8 mouse cellular contexts compared by ENCODE assay signal in the genomic region with DNA sequence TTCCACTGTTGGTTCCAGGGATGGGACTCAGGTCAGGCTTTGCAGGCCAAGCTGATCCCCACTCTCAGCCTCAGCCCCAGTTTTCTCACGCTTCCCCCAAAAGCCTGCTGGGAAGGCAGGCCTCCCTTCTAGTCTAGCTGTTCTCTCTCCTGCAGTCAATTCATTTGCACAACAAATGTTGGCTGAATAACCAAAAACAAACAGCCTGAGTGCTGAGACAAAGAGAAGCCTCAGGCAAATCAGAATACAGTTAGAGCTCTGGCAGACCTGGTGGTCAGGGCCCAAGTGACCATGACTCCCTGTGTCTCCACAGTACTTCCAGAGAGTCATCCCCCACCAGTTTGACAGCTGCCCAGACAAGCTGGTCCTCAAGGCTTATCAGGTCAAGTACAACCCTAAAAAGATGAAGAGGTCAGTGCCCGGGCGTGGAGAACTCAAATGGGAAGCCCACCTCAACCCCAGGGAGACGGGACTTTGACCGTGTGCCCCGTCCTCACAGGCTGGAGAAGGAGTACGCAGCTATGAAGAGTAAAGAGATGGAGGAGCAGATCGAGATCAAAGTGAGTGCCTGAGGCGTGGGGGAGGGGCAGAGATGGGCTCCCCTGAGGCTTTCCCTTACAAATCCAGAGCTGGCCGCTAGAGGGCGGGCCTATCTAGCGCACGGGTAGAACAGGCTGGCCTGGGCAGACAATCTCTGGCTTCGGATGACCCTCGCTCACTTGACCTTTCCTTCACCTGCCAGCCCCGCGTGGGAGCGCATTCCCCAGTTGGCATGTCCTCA. TPM values are rescaled to one million over a fixed set of nuclear protein-coding genes. Genes with fewer than 3 reads are reported as not detected.
DNase-seq lines count a peak whose midpoint lies in the region; ATAC-seq and TF ChIP-seq lines count a peak whose summit lies in the region.

No protein-coding gene starts in this region.

- H3K36me3 ChIP-seq in E14TG2a.4 (ENCODE audit: insufficient read depth, low read length): no peaks in the 10 kb centered on the region
- peaks cover 56% of the 10 kb centered on the region for H3K36me3 ChIP-seq in forebrain, embryonic 14.5 days (ENCODE audit: control insufficient read depth, insufficient read depth, low read length)
- H3K36me3 ChIP-seq in liver, embryonic 15.5 days (replicated peaks): 0 out of 2 replicates have a peak, but pooled peaks cover 3% of the 10 kb centered on the region
- H3K36me3 ChIP-seq in neural tube, embryonic 11.5 days (ENCODE audit: control insufficient read depth, insufficient read depth, low read length): no peaks in the 10 kb centered on the region; the same call in 1 of the 2 replicates
- H3K36me3 ChIP-seq in stomach, embryonic 15.5 days: no peaks in the 10 kb centered on the region

- TF ChIP-seq CTCF in E14TG2a.4 (conservative IDR thresholded peaks at IDR 0.05; ENCODE audit: low read length): peak; percentile 80

- 5% methylated on average over 18 of the region's 18 CpGs for WGBS in forebrain, embryonic 14.5 days
- WGBS in liver, embryonic 15.5 days (ENCODE audit: insufficient replicate concordance): 13% methylated on average over 18 of the region's 18 CpGs
- 3% methylated on average over 18 of the region's 18 CpGs for WGBS in neural tube, embryonic 11.5 days
- WGBS in stomach, embryonic 15.5 days: 11% methylated on average over 18 of the region's 18 CpGs

- DNase-seq in forebrain, embryonic 14.5 days (ENCODE audit: low spot score): peak; percentile 91
- DNase-seq in heart, postnatal 10 days: peak; percentile 87 to 92
- peak; percentile 85 to 95 for DNase-seq in kidney, postnatal 36 days
- DNase-seq in neural tube, embryonic 11.5 days (ENCODE audit: low spot score): peak; percentile 88

- peak overlapping the region; percentile 70 for H3K27ac ChIP-seq in forebrain, embryonic 14.5 days (ENCODE audit: low read depth, low read length)
- no peak overlapping the region for H3K27ac ChIP-seq in liver, embryonic 15.5 days (replicated peaks)
- peak overlapping the region; percentile 11; the same call in 1 of the 2 replicates for H3K27ac ChIP-seq in neural tube, embryonic 11.5 days (ENCODE audit: low read depth, low read length)
- H3K27ac ChIP-seq in stomach, embryonic 15.5 days: no peak overlapping the region

- ATAC-seq in cerebellum, adult (ENCODE audit: insufficient number of reproducible peaks, low FRiP score, low TSS enrichment): peak; percentile 81
- peak; percentile 88 for ATAC-seq in forebrain, embryonic 14.5 days
- peak; percentile 16; the same call in 1 of the 2 replicates for ATAC-seq in liver, embryonic 15.5 days (ENCODE audit: insufficient read depth)
- peak; percentile 85 for ATAC-seq in neural tube, embryonic 11.5 days (ENCODE audit: insufficient read depth, low FRiP score, low TSS enrichment)
- peak; percentile 75 for ATAC-seq in stomach, embryonic 15.5 days (ENCODE audit: insufficient read depth, low FRiP score, low read depth)

- H3K27me3 ChIP-seq in E14TG2a.4 (ENCODE audit: insufficient read depth, low read length): peaks cover 74% of the 10 kb centered on the region
- H3K27me3 ChIP-seq in forebrain, embryonic 14.5 days (replicated peaks; ENCODE audit: control insufficient read depth, insufficient read depth, low read length): no peaks in the 10 kb centered on the region
- 0 out of 2 replicates have a peak, but pooled peaks cover 3% of the 10 kb centered on the region for H3K27me3 ChIP-seq in liver, embryonic 15.5 days
- no peaks in the 10 kb centered on the region for H3K27me3 ChIP-seq in neural tube, embryonic 11.5 days (ENCODE audit: control insufficient read depth, insufficient read depth, low read length)
- H3K27me3 ChIP-seq in stomach, embryonic 15.5 days (replicated peaks): no peaks in the 10 kb centered on the region

- no peak overlapping the region for H3K9ac ChIP-seq in forebrain, embryonic 14.5 days (ENCODE audit: low read length)
- no peak overlapping the region for H3K9ac ChIP-seq in liver, embryonic 15.5 days
- H3K9ac ChIP-seq in neural tube, embryonic 11.5 days (ENCODE audit: low read length): 0 out of 2 replicates have a peak overlapping the region, but pooled peaks have one; percentile 1
- no peak overlapping the region for H3K9ac ChIP-seq in stomach, embryonic 15.5 days

- peaks cover 21% of the 10 kb centered on the region for H3K4me1 ChIP-seq in E14TG2a.4 (replicated peaks; ENCODE audit: low read depth, low read length)
- peaks cover 13% of the 10 kb centered on the region for H3K4me1 ChIP-seq in forebrain, embryonic 14.5 days (ENCODE audit: control insufficient read depth, insufficient read depth, low read length)
- peaks cover 37% of the 10 kb centered on the region for H3K4me1 ChIP-seq in liver, embryonic 15.5 days (replicated peaks)
- 0 out of 2 replicates have a peak, but pooled peaks cover 8% of the 10 kb centered on the region for H3K4me1 ChIP-seq in neural tube, embryonic 11.5 days (ENCODE audit: control insufficient read depth, insufficient read depth, low read length)
- H3K4me1 ChIP-seq in stomach, embryonic 15.5 days: 0 out of 2 replicates have a peak, but pooled peaks cover 5% of the 10 kb centered on the region

- H3K9me3 ChIP-seq in E14TG2a.4 (ENCODE audit: low read length): no peaks in the 10 kb centered on the region
- H3K9me3 ChIP-seq in forebrain, embryonic 14.5 days (replicated peaks; ENCODE audit: control insufficient read depth, low read length): no peaks in the 10 kb centered on the region
- H3K9me3 ChIP-seq in liver, embryonic 15.5 days (replicated peaks): no peaks in the 10 kb centered on the region
- no peaks in the 10 kb centered on the region for H3K9me3 ChIP-seq in neural tube, embryonic 11.5 days (ENCODE audit: control insufficient read depth, low read length)
- no peaks in the 10 kb centered on the region for H3K9me3 ChIP-seq in stomach, embryonic 15.5 days

- H3K4me3 ChIP-seq in E14TG2a.4 (replicated peaks; ENCODE audit: low read length): peak overlapping the region; percentile 56
- H3K4me3 ChIP-seq in forebrain, embryonic 14.5 days (ENCODE audit: low read depth, low read length): no peak overlapping the region
- 0 out of 2 replicates have a peak overlapping the region, but pooled peaks have one; percentile 8 for H3K4me3 ChIP-seq in liver, embryonic 15.5 days (replicated peaks)
- H3K4me3 ChIP-seq in neural tube, embryonic 11.5 days (ENCODE audit: low read depth, low read length): no peak overlapping the region
- no peak overlapping the region for H3K4me3 ChIP-seq in stomach, embryonic 15.5 days (replicated peaks)

- H3K4me2 ChIP-seq in forebrain, embryonic 14.5 days (ENCODE audit: low read length): peak overlapping the region; percentile 18; the same call in 1 of the 2 replicates
- H3K4me2 ChIP-seq in liver, embryonic 15.5 days: peak overlapping the region; percentile 46
- peak overlapping the region; percentile 24 for H3K4me2 ChIP-seq in neural tube, embryonic 11.5 days (ENCODE audit: low read depth)
- peak overlapping the region; percentile 37; the same call in 1 of the 2 replicates for H3K4me2 ChIP-seq in stomach, embryonic 15.5 days

- intact Hi-C loops in heart, postnatal 10 days (cut with DNase I): loop anchor here (5.0 kb wide), 2 partner anchors 129 to 179 kb away; no protein-coding TSS in a partner anchor

RNA-seq across cellular contexts. Expression of a gene that starts 24.3 kb away (rescaled TPM):
- polyA plus RNA-seq in forebrain, embryonic 14.5 days (2014; fragmentation: Nextera tagmentation; extraction: Ambion mirVana): 25.3 and 38.7 TPM in 2 replicates
- total RNA-seq in heart, postnatal 10 days (2021): under 1 TPM in 1 of 2 experiments, not detected in 1; 0.05 TPM
- 0.36 and 0.37 TPM in 2 replicates for polyA plus RNA-seq in liver, embryonic 15.5 days (2015; fragmentation: Nextera tagmentation; extraction: Ambion mirVana)
- polyA plus RNA-seq in neural tube, embryonic 11.5 days (2014; fragmentation: Nextera tagmentation; extraction: Ambion mirVana): 30.6 and 34.6 TPM in 2 replicates
- polyA plus RNA-seq in stomach, embryonic 15.5 days (2015; fragmentation: Nextera tagmentation; extraction: Ambion mirVana): 3.2 and 4.3 TPM in 2 replicates

RNA-seq across cellular contexts. Expression of a gene that starts 26.6 kb away (rescaled TPM):
- polyA plus RNA-seq in forebrain, embryonic 14.5 days (2014; fragmentation: Nextera tagmentation; extraction: Ambion mirVana): 45.9 and 70.0 TPM in 2 replicates
- total RNA-seq in heart, postnatal 10 days (2021): 10 to 100 TPM; 23.6 to 24.2 TPM
- polyA plus RNA-seq in liver, embryonic 15.5 days (2015; fragmentation: Nextera tagmentation; extraction: Ambion mirVana): 4.9 and 6.0 TPM in 2 replicates
- 36.1 and 39.0 TPM in 2 replicates for polyA plus RNA-seq in neural tube, embryonic 11.5 days (2014; fragmentation: Nextera tagmentation; extraction: Ambion mirVana)
- polyA plus RNA-seq in stomach, embryonic 15.5 days (2015; fragmentation: Nextera tagmentation; extraction: Ambion mirVana): 21.5 and 22.5 TPM in 2 replicates

RNA-seq across cellular contexts. Expression of a gene that starts 33.6 kb away (rescaled TPM):
- polyA plus RNA-seq in forebrain, embryonic 14.5 days (2014; fragmentation: Nextera tagmentation; extraction: Ambion mirVana): not detected in 2 replicates
- under 1 TPM; 0.12 to 0.42 TPM for total RNA-seq in heart, postnatal 10 days (2021)
- polyA plus RNA-seq in liver, embryonic 15.5 days (2015; fragmentation: Nextera tagmentation; extraction: Ambion mirVana): 0.22 and 0.32 TPM in 2 replicates
- 0.05 TPM in 1 of 2 replicates, not detected in the other for polyA plus RNA-seq in neural tube, embryonic 11.5 days (2014; fragmentation: Nextera tagmentation; extraction: Ambion mirVana)
- 4.3 and 4.6 TPM in 2 replicates for polyA plus RNA-seq in stomach, embryonic 15.5 days (2015; fragmentation: Nextera tagmentation; extraction: Ambion mirVana)

RNA-seq across cellular contexts. Expression of a gene that starts 45.5 kb away (rescaled TPM):
- 20.3 and 22.7 TPM in 2 replicates for polyA plus RNA-seq in forebrain, embryonic 14.5 days (2014; fragmentation: Nextera tagmentation; extraction: Ambion mirVana)
- 10 to 100 TPM; 66.6 to 74.1 TPM for total RNA-seq in heart, postnatal 10 days (2021)
- polyA plus RNA-seq in liver, embryonic 15.5 days (2015; fragmentation: Nextera tagmentation; extraction: Ambion mirVana): 10.4 and 11.1 TPM in 2 replicates
- 23.0 and 23.4 TPM in 2 replicates for polyA plus RNA-seq in neural tube, embryonic 11.5 days (2014; fragmentation: Nextera tagmentation; extraction: Ambion mirVana)
- 24.6 and 29.8 TPM in 2 replicates for polyA plus RNA-seq in stomach, embryonic 15.5 days (2015; fragmentation: Nextera tagmentation; extraction: Ambion mirVana)

RNA-seq across cellular contexts. Expression of a gene that starts 45.7 kb away (rescaled TPM):
- 0.51 TPM in 1 of 2 replicates, not detected in the other for polyA plus RNA-seq in forebrain, embryonic 14.5 days (2014; fragmentation: Nextera tagmentation; extraction: Ambion mirVana)
- total RNA-seq in heart, postnatal 10 days (2021): under 1 TPM in 1 of 2 experiments, not detected in 1; 0.57 TPM
- 0.10 and 0.17 TPM in 2 replicates for polyA plus RNA-seq in liver, embryonic 15.5 days (2015; fragmentation: Nextera tagmentation; extraction: Ambion mirVana)
- polyA plus RNA-seq in neural tube, embryonic 11.5 days (2014; fragmentation: Nextera tagmentation; extraction: Ambion mirVana): 0.43 and 0.70 TPM in 2 replicates
- 0.31 and 1.3 TPM in 2 replicates for polyA plus RNA-seq in stomach, embryonic 15.5 days (2015; fragmentation: Nextera tagmentation; extraction: Ambion mirVana)

Comparison
In these comparisons a context has a peak if more than half of its experiments do, and no peak if none do; other contexts are left out.
1. H3K4me3 ChIP-seq: peak in E14TG2a.4 (single experiment) and liver, embryonic 15.5 days (single experiment); none in forebrain, embryonic 14.5 days (single experiment), neural tube, embryonic 11.5 days (single experiment) and stomach, embryonic 15.5 days (single experiment).
2. ATAC-seq: peak in every context shown above with its lines; median percentile 88 in forebrain, embryonic 14.5 days; 85 in neural tube, embryonic 11.5 days; 81 in cerebellum, adult; 75 in stomach, embryonic 15.5 days; 16 in liver, embryonic 15.5 days.
3. H3K27ac ChIP-seq: peak in forebrain, embryonic 14.5 days (single experiment) and neural tube, embryonic 11.5 days (single experiment); none in liver, embryonic 15.5 days (single experiment) and stomach, embryonic 15.5 days (single experiment).
4. Peak in every context shown above with its lines, with median percentiles within 50 percentile points of each other: DNase-seq and H3K4me2 ChIP-seq.